Mouse (Mus musculus) olfactory bulb, adult 2 months (tissue): Measurements from ENCODE around the gene Tmem239. TPM values are rescaled to one million over a fixed set of nuclear protein-coding genes. Genes with fewer than 3 reads are reported as not detected.

Source experiments
- H3K27ac ChIP-seq: fragments of 200-500 bp; 2 replicates; pipeline ENCODE4 v1.5.1; 2012; ENCODE audit warnings: low read depth, low read length; ENCODE audit not compliant: insufficient read depth
- H3K4me1 ChIP-seq: fragments of 200-500 bp; 2 replicates; pipeline ENCODE4 v1.6.1; 2012; ENCODE audit warnings: low read length; ENCODE audit not compliant: control insufficient read depth, insufficient read depth
- H3K4me3 ChIP-seq: fragments of 200-500 bp; 2 replicates; pipeline ENCODE4 v1.5.1; 2012; ENCODE audit warnings: mild to moderate bottlenecking, low read depth, low read length, moderate library complexity; ENCODE audit not compliant: insufficient read depth
- CTCF ChIP-seq: fragments of 200-500 bp; IDR thresholded peaks from 2 replicates; pipeline ENCODE4 v1.5.1; 2012; ENCODE audit warnings: low read depth, mild to moderate bottlenecking, low read length, moderate library complexity; ENCODE audit not compliant: insufficient read depth
- POLR2A ChIP-seq: fragments of 200-500 bp; IDR thresholded peaks from 2 replicates; pipeline ENCODE4 v1.6.1; 2012; ENCODE audit warnings: mild to moderate bottlenecking, low read depth, low read length, moderate library complexity; ENCODE audit not compliant: insufficient read depth
- WGBS: fragments of 180-500 bp; shearing (Covaris S2); methylation state at CpG from one replicate; pipeline ENCODE4 v1.1.7; 2018; 5-methylcytosine and 5-hydroxymethylcytosine counted together
- polyA plus RNA-seq: library from polyadenylated mRNA; stranded (reverse); fragments of >200 nt; gene quantifications from 2 replicates; pipeline ENCODE4 v1.2.4, GENCODE M21; 2012; ENCODE audit warnings: low replicate concordance; ENCODE audit not compliant: missing spikeins, insufficient read depth, insufficient read length

The Tmem239 gene
- polyA plus RNA-seq, 1 experiment: not detected

- H3K4me3 ChIP-seq: no peak overlapping the region
- 81% methylated on average over 10 of the region's 10 CpGs for WGBS
- H3K4me1 ChIP-seq: no peaks in the 10 kb centered on the region
- TF ChIP-seq POLR2A: no peak
- TF ChIP-seq CTCF: no peak
- no peak overlapping the region for H3K27ac ChIP-seq
Measured at GRCm38 (mm10) chr2:130442162-130442561, 35.9 kb downstream of the Tmem239 start.

GRCm38 (mm10) chr2:130448449-130448848 is 42.2 kb downstream of the Tmem239 start:
- no peak overlapping the region for H3K4me3 ChIP-seq
- TF ChIP-seq POLR2A (no peak), CTCF (no peak)

GRCm38 (mm10) chr2:130449021-130449793 is 42.9 kb downstream of the Tmem239 start:
- no peak for TF ChIP-seq CTCF
- TF ChIP-seq POLR2A: no peak
- Histone ChIP-seq H3K4me1 (peaks cover 12% of the 10 kb centered on the region), H3K4me3 (peak overlapping the region; percentile 77), H3K27ac (no peak overlapping the region)
- 10% methylated on average over 17 of the region's 17 CpGs for WGBS

More at GRCm38 (mm10) chr2:130448449-130448848, 42.2 kb downstream of the Tmem239 start:
- H3K27ac ChIP-seq: no peak overlapping the region
- H3K4me1 ChIP-seq: peaks cover 10% of the 10 kb centered on the region

- H3K4me3 ChIP-seq: peak within 1 kb of the TSS; percentile 77
- WGBS: under 1% methylated on average over 50 of the region's 50 CpGs
- H3K27ac ChIP-seq: peak within 1 kb of the TSS; percentile 86
- H3K4me1 ChIP-seq: peaks cover 14% of the 10 kb centered on the region
- TF ChIP-seq CTCF (no peak), POLR2A (peak; percentile 97)
Measured at GRCm38 (mm10) chr2:130449794-130450433, 43.6 kb downstream of the Tmem239 start, which contains the start of gene Ptpra. Ptpra (plus strand) TSS chr2:130450278.

GRCm38 (mm10) chr2:130450434-130450796 is 44.1 kb downstream of the Tmem239 start:
- Histone ChIP-seq H3K27ac (peak overlapping the region; percentile 86), H3K4me3 (peak overlapping the region; percentile 77), H3K4me1 (peaks cover 17% of the 10 kb centered on the region)
- no peak for TF ChIP-seq CTCF
- no peak for TF ChIP-seq POLR2A
- WGBS: under 1% methylated on average over 47 of the region's 47 CpGs

- WGBS: 13% methylated on average over 14 of the region's 14 CpGs
- Histone ChIP-seq H3K4me1 (peaks cover 19% of the 10 kb centered on the region), H3K4me3 (peak overlapping the region; percentile 35), H3K27ac (no peak overlapping the region)
- TF ChIP-seq POLR2A (no peak), CTCF (no peak)
Measured at GRCm38 (mm10) chr2:130451086-130451726, 44.9 kb downstream of the Tmem239 start.

GRCm38 (mm10) chr2:130451727-130452090 is 45.4 kb downstream of the Tmem239 start:
- no peak for TF ChIP-seq POLR2A
- Histone ChIP-seq H3K4me3 (peak overlapping the region; percentile 35), H3K27ac (no peak overlapping the region), H3K4me1 (peaks cover 22% of the 10 kb centered on the region)
- 15% methylated on average over 3 of the region's 3 CpGs for WGBS

GRCm38 (mm10) chr2:130452266-130452665 is 46.0 kb downstream of the Tmem239 start:
- Histone ChIP-seq H3K27ac (no peak overlapping the region), H3K4me1 (peaks cover 23% of the 10 kb centered on the region), H3K4me3 (no peak overlapping the region)
- no peak for TF ChIP-seq CTCF
- TF ChIP-seq POLR2A: no peak
- 34% methylated on average over 2 of the region's 2 CpGs for WGBS

GRCm38 (mm10) chr2:130453421-130453820 is 47.1 kb downstream of the Tmem239 start:
- TF ChIP-seq CTCF (no peak), POLR2A (no peak)
- Histone ChIP-seq H3K4me1 (peaks cover 23% of the 10 kb centered on the region), H3K27ac (no peak overlapping the region), H3K4me3 (no peak overlapping the region)
- 10% methylated on average over 6 of the region's 6 CpGs for WGBS
